Mouse (Mus musculus) midbrain, embryonic 12.5 days (tissue): ENCODE results near the gene Supt20. TPM values are rescaled to one million over a fixed set of nuclear protein-coding genes. Genes with fewer than 3 reads are reported as not detected.

Source experiments
- ATAC-seq: fragments of 200-750 bp; cut with Nextera tagmentation; 2 replicates; pipeline ENCODE4 v1.8.0; 2017; ENCODE audit warnings: low read depth, moderate TSS enrichment, moderate library complexity; ENCODE audit not compliant: low FRiP score
- H3K27ac ChIP-seq: fragments of 300-500 bp; sonication (generic); replicated peaks from 2 replicates; pipeline ENCODE4 v1.5.1; 2016; ENCODE audit warnings: mild to moderate bottlenecking
- H3K27me3 ChIP-seq: fragments of 300-500 bp; sonication (generic); 2 replicates; pipeline ENCODE4 v1.6.1; 2016; ENCODE audit warnings: mild to moderate bottlenecking
- H3K36me3 ChIP-seq: fragments of 300-500 bp; sonication (generic); 2 replicates; pipeline ENCODE4 v1.6.1; 2016
- H3K4me1 ChIP-seq: fragments of 300-500 bp; sonication (generic); 2 replicates; pipeline ENCODE4 v1.6.1; 2016
- H3K4me2 ChIP-seq: fragments of 300-500 bp; sonication (generic); replicated peaks from 2 replicates; pipeline ENCODE4 v1.6.1; 2016; ENCODE audit warnings: mild to moderate bottlenecking, moderate library complexity
- H3K4me3 ChIP-seq: fragments of 300-500 bp; sonication (generic); 2 replicates; pipeline ENCODE4 v1.5.1; 2016; ENCODE audit warnings: mild to moderate bottlenecking
- H3K9ac ChIP-seq: fragments of 300-500 bp; sonication (generic); replicated peaks from 2 replicates; pipeline ENCODE4 v1.6.1; 2016; ENCODE audit warnings: mild to moderate bottlenecking, moderate library complexity
- H3K9me3 ChIP-seq: fragments of 300-500 bp; sonication (generic); 2 replicates; pipeline ENCODE4 v1.6.1; 2016; ENCODE audit warnings: mild to moderate bottlenecking
- WGBS: fragments of 180-500 bp; shearing (Covaris S2); methylation state at CpG from one replicate; pipeline ENCODE4 v1.1.7; 2016; 5-methylcytosine and 5-hydroxymethylcytosine counted together
- polyA plus RNA-seq: library from polyadenylated mRNA; unstranded; fragments of >200 nt; fragmentation: Nextera tagmentation; extraction: Ambion mirVana; gene quantifications from 2 replicates; pipeline ENCODE4 v1.2.1, GENCODE M21; 2016

Gene Supt20
- polyA plus RNA-seq, 1 experiment from 2014 or later, result 129 TPM

DNA sequence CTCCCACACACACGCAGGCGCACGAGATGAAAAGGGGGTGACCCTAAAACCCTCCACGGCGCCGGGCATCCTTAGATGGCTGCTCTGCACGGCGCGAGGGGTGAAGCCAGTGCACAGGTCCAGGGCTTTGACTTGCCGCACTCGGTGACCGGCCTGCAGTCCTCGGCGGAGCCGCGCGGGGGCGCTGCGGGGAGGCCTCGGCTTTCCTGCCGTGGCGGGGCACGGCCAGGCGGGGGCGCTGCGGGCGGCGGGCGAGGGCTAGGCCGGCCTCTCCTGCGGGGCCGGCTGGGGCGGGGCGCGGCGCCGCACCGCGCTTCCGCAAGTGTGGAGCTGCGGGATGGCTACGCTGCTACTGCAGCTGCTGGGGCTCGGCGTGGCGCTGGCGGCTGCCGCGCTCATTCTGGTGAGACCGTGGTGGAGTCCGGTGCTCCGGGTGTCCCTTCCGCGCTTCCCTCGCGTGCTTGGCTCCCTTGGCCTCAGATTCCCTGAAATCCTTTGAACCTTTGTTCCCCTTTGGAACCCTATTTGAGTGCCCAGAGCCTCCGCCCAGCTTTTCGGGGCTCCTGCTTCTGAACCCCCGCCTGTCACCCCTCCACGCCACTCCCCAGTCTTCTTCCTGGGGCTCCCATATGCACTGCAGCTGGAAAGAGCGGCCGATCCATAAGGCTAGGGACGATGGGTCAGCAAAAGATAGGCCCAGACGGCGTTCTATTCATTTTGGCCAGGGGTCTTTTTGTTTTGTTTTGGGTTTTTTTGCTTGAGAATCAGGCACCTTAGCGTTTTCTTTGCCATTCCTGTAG lies 42.8 kb downstream of the Supt20 start, which contains the start of the genes Exosc8 and Alg5:
TSS of gene Exosc8 (minus strand) at position 147 of the 800 bp plus-strand sequence.
TSS of gene Alg5 (plus strand) at position 293 of the 800 bp plus-strand sequence.
- H3K4me3 ChIP-seq, result peak within 1 kb of the TSS; percentile 91
- H3K9me3 ChIP-seq, result no peaks in the 10 kb centered on the region
- peaks cover 11% of the 10 kb centered on the region for H3K4me1 ChIP-seq
- WGBS, result 2% methylated on average over 50 of the region's 65 CpGs
- H3K9ac ChIP-seq, result peak within 1 kb of the TSS; percentile 93
- ATAC-seq, result peak; percentile 94
- H3K36me3 ChIP-seq, result peaks cover 41% of the 10 kb centered on the region
- H3K27ac ChIP-seq, result peak within 1 kb of the TSS; percentile 99
- H3K4me2 ChIP-seq, result peak within 1 kb of the TSS; percentile 73
- H3K27me3 ChIP-seq, result no peaks in the 10 kb centered on the region

DNA sequence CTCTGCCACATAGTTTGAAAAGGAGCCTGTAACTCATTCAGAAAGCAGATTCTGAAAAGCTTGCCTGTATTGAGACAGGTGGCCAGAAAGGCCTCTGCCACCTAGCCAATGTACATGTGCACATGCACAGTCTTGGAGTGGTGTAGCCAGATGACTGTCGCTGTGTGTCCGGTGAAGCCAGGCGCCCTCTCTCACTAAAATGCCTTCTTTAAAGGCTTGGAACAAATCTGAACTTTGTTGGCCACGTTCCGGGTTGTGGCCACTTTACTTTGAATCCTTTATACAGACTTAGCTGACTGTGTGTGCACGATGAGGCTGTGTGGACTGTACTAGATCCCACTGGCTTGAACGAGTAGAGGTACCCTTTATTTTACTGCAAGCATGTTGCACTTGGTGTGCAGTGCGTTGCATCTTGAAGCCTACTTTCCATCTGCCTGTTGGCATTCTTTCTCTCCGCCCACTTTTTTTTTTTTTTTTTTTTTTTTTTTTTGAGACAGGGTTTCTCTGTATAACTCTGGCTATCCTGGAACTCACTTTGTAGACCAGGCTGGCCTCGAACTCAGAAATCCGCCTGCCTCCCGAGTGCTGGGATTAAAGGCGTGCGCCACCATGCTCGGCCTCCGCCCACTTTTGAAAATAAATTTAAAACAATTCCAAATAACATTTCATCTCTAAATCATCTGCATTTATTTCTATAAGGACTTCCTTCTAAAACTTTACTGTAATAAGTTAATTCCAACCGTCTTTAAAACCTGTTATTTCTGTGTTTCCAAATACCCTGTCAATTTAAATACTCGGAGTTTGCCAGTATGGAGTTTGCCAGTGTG lies 43.7 kb downstream of the Supt20 start:
- peak overlapping the region; percentile 73 for H3K4me2 ChIP-seq
- no peaks in the 10 kb centered on the region for H3K27me3 ChIP-seq
- 0 out of 2 replicates have a peak overlapping the region, but pooled peaks have one; percentile 99 for H3K27ac ChIP-seq
- peak overlapping the region; percentile 93 for H3K9ac ChIP-seq
- peaks cover 11% of the 10 kb centered on the region for H3K4me1 ChIP-seq
- H3K9me3 ChIP-seq, result no peaks in the 10 kb centered on the region
- H3K4me3 ChIP-seq, result peak overlapping the region; percentile 91
- H3K36me3 ChIP-seq, result peaks cover 42% of the 10 kb centered on the region
- WGBS, result 60% methylated on average over 18 of the region's 18 CpGs
- ATAC-seq, result no peak

DNA sequence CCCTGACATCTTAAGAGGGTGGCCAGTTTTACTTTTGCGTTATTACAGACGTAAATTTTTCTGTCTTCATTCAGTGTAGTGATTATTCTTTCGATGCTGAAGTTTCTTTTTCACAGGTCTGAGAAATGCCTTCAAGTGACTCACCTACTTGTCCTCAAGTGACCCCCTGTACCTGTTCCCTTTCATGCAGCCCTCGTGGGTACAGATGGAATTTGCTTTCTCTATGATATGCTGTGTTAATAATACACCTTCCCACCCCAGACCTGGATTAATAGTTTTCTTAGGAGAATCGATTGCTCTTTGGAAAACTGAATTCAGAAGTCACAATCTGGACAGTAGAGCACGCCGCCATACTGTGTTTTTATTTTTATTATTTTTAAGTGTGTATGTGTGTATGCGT lies 44.7 kb downstream of the Supt20 start:
- no peak overlapping the region for H3K9ac ChIP-seq

DNA sequence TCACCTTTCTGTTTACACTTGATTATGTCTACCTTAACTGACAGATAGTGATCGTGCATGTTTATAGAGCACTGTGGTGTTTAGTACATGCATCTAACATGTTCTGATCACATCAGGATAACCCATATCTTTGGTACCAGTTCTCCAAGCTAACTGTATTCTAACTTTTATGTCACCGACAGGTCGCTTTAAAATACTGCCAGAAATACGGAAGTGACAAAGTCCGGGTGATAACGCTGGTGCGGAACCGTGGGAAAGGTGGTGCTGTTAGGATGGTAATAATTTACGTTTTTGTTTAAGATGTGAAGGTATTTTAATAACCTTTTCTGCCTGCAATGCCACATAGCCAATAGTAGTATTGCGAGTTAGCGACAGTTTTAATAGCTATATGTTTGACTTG lies 49.4 kb downstream of the Supt20 start:
- H3K4me1 ChIP-seq, result no peaks in the 10 kb centered on the region
- 95% methylated on average over 11 of the region's 11 CpGs for WGBS
- H3K4me2 ChIP-seq, result no peak overlapping the region
- no peaks in the 10 kb centered on the region for H3K9me3 ChIP-seq
- H3K36me3 ChIP-seq, result peaks cover 79% of the 10 kb centered on the region
- H3K27ac ChIP-seq, result no peak overlapping the region
- H3K27me3 ChIP-seq, result no peaks in the 10 kb centered on the region
- H3K4me3 ChIP-seq, result no peak overlapping the region
- ATAC-seq, result no peak
- no peak overlapping the region for H3K9ac ChIP-seq

More for the DNA sequence above, 44.7 kb downstream of the Supt20 start:
- Histone ChIP-seq H3K4me1 (peaks cover 11% of the 10 kb centered on the region), H3K4me3 (no peak overlapping the region), H3K27ac (no peak overlapping the region), H3K9me3 (no peaks in the 10 kb centered on the region), H3K4me2 (no peak overlapping the region), H3K27me3 (no peaks in the 10 kb centered on the region), H3K36me3 (peaks cover 44% of the 10 kb centered on the region)
- 94% methylated on average over 8 of the region's 8 CpGs for WGBS
- ATAC-seq, result no peak

- 60% methylated on average over 5 of the region's 5 CpGs for WGBS
- Histone ChIP-seq H3K4me3 (no peak overlapping the region), H3K36me3 (peaks cover 94% of the 10 kb centered on the region), H3K9me3 (no peaks in the 10 kb centered on the region), H3K27me3 (no peaks in the 10 kb centered on the region), H3K9ac (no peak overlapping the region), H3K4me1 (no peaks in the 10 kb centered on the region), H3K27ac (no peak overlapping the region), H3K4me2 (no peak overlapping the region)
- ATAC-seq, result no peak
Measured at GRCm38 (mm10) chr3:54745799-54746198, 53.2 kb downstream of the Supt20 start.

DNA sequence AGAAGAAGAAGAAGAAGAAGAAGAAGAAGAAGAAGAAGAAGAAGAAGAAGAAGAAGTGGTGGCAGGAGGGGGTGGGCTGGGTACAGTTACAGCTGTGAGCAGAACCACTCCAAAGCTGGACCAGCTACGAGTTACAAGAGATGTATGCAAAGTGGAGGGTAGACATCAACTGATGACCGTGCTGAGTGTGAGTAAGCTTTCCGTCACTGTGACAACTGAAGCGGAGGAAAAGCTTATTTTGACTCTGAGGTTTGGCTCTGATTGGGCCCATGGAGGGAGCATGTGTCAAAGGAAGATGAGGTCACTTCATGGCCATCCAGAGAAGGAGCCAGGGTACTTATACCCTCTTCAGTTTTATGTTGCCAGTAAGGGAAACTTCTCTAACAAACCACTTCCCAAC lies 60.8 kb downstream of the Supt20 start:
- no peak overlapping the region for H3K4me3 ChIP-seq
- no peak for ATAC-seq
- H3K36me3 ChIP-seq, result peaks cover 33% of the 10 kb centered on the region
- no peak overlapping the region for H3K4me2 ChIP-seq
- H3K4me1 ChIP-seq, result peaks cover 18% of the 10 kb centered on the region
- no peak overlapping the region for H3K27ac ChIP-seq
- peaks cover 30% of the 10 kb centered on the region for H3K27me3 ChIP-seq
- H3K9ac ChIP-seq, result no peak overlapping the region
- no peaks in the 10 kb centered on the region for H3K9me3 ChIP-seq
- WGBS, result 89% methylated on average over 4 of the region's 4 CpGs

- Histone ChIP-seq H3K36me3 (peaks cover 16% of the 10 kb centered on the region), H3K4me2 (peak within 1 kb of the TSS; percentile 100), H3K27me3 (peaks cover 30% of the 10 kb centered on the region), H3K4me3 (peak within 1 kb of the TSS; percentile 62), H3K9me3 (no peaks in the 10 kb centered on the region), H3K27ac (no peak within 1 kb of the TSS), H3K9ac (peak within 1 kb of the TSS; percentile 66), H3K4me1 (peaks cover 18% of the 10 kb centered on the region)
- 1% methylated on average over 63 of the region's 66 CpGs for WGBS
- ATAC-seq, result peak; percentile 87
Measured at GRCm38 (mm10) chr3:54755145-54756041, 62.8 kb downstream of the Supt20 start, which contains the start of gene Smad9. TSS of gene Smad9 (plus strand) at chr3:54755582.

DNA sequence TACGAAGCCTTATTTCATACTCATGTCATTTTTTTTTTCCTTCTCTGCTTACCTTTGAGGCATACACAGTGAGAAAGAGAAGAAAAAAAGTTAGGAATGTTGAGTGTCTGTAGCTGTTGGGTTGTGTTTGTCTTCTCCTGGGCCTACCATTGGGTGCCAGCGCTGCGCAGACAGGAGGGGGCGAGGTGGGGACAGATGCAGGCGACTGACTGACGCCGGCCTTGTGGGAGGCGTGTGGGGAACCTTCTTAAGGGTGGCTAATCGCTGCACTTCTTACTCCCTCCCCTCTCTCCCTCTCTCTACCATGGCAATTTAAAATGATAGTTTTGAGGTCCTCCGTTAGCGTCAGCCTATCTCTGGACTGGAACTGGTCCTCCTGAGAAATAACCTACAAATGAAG lies 63.5 kb downstream of the Supt20 start:
- H3K9ac ChIP-seq, result peak overlapping the region; percentile 66; the same call in 1 of the 2 replicates
- no peaks in the 10 kb centered on the region for H3K9me3 ChIP-seq
- H3K4me1 ChIP-seq, result peaks cover 18% of the 10 kb centered on the region
- 2% methylated on average over 11 of the region's 11 CpGs for WGBS
- peak overlapping the region; percentile 62 for H3K4me3 ChIP-seq
- ATAC-seq, result no peak
- H3K27me3 ChIP-seq, result peaks cover 30% of the 10 kb centered on the region
- H3K4me2 ChIP-seq, result peak overlapping the region; percentile 100
- no peak overlapping the region for H3K27ac ChIP-seq
- peaks cover 11% of the 10 kb centered on the region for H3K36me3 ChIP-seq

GRCm38 (mm10) chr3:54757446-54757845 lies 64.8 kb downstream of the Supt20 start:
- no peaks in the 10 kb centered on the region for H3K36me3 ChIP-seq
- 84% methylated on average over 8 of the region's 8 CpGs for WGBS
- H3K9ac ChIP-seq, result no peak overlapping the region
- ATAC-seq, result no peak
- peaks cover 18% of the 10 kb centered on the region for H3K4me1 ChIP-seq
- H3K27ac ChIP-seq, result no peak overlapping the region
- no peak overlapping the region for H3K4me2 ChIP-seq
- H3K4me3 ChIP-seq, result no peak overlapping the region
- H3K9me3 ChIP-seq, result no peaks in the 10 kb centered on the region
- peaks cover 30% of the 10 kb centered on the region for H3K27me3 ChIP-seq

DNA sequence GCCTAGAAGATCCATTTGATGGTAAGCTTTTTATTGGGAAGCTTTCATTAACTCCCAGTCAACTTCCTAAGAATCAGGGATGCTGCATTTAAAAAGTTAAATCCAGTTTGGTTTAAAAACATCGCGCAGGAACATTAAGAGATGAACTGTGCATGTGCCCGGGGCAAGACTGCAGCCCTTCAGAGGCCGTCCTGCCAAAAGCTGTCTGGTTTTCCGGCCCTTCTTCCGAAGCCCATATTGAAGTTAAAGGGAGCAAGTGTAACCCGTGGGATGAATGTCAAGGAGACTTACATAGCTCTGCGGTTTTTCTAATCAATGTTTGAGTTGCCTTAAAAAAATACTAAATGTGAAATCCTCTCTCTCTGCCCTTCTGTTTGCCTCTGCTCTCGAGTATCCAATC lies 66.6 kb downstream of the Supt20 start:
- WGBS, result 79% methylated on average over 9 of the region's 9 CpGs
- H3K27ac ChIP-seq, result no peak overlapping the region
- ATAC-seq, result no peak

GRCm38 (mm10) chr3:54760321-54761115 lies 67.9 kb downstream of the Supt20 start:
- H3K4me3 ChIP-seq, result no peak overlapping the region
- H3K27me3 ChIP-seq, result peaks cover 15% of the 10 kb centered on the region
- H3K36me3 ChIP-seq, result no peaks in the 10 kb centered on the region
- H3K4me2 ChIP-seq, result no peak overlapping the region
- WGBS, result 53% methylated on average over 15 of the region's 15 CpGs
- no peak overlapping the region for H3K9ac ChIP-seq
- H3K9me3 ChIP-seq, result no peaks in the 10 kb centered on the region
- H3K4me1 ChIP-seq, result peaks cover 12% of the 10 kb centered on the region
- H3K27ac ChIP-seq, result no peak overlapping the region
- no peak for ATAC-seq

More for the DNA sequence above, 66.6 kb downstream of the Supt20 start:
- peaks cover 18% of the 10 kb centered on the region for H3K4me1 ChIP-seq
- no peaks in the 10 kb centered on the region for H3K36me3 ChIP-seq
- H3K27me3 ChIP-seq, result peaks cover 28% of the 10 kb centered on the region
- H3K9me3 ChIP-seq, result no peaks in the 10 kb centered on the region
- H3K4me3 ChIP-seq, result no peak overlapping the region
- H3K4me2 ChIP-seq, result no peak overlapping the region
- H3K9ac ChIP-seq, result no peak overlapping the region
